Mouse (Mus musculus) retina, embryonic 14.5 days (tissue): Measurements from ENCODE around the gene 1190005I06Rik.
A peak's percentile ranks its signal among the peaks of the same experiment; 100 is the strongest.

Source experiments
- DNase-seq: peaks from one replicate; pipeline ENCODE4 v3.0.0-alpha.2; 2015; ENCODE audit warnings: low spot score

Gene 1190005I06Rik

DNA sequence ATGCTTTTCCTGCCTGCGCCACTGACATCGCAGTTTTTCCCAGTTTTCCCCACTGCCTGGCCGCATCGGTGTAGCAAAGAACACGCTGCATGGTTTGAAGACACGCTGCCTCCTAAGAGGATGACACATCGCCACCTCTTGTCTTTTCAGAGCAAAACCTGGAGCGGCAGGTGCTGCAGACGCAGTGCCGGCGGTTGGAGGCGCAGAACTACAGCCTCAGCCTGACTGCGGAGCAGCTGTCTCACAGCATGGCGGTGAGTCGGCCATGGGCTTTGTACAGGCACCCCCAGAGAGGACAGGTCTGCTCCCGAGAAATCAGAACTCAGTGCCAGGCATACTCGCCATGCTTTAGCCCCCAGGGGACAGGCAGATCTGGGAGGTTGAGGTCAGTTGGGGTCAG, 69.6 kb downstream of the 1190005I06Rik start:
- no peak for DNase-seq

DNA sequence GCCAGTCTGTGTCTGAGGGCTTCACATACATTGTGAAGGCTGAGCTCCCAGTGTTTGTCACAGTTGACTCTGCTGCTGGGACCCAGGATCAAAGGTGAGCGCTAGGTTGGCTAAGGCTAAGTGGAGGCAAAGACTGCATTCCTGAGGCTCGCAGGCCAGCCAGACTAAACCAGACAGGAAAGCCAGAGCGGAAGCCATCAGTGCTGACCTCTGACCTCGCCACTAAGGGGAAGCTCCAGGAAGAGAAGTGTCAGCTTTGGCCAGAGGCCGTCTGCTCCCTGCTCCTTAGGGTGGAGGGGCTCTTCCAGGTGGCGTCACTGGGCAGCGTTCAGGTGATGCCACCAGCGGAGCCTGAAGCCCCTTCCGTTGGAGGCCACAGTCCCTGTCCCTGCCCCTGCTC, 71.6 kb downstream of the 1190005I06Rik start:
- no peak for DNase-seq

DNA sequence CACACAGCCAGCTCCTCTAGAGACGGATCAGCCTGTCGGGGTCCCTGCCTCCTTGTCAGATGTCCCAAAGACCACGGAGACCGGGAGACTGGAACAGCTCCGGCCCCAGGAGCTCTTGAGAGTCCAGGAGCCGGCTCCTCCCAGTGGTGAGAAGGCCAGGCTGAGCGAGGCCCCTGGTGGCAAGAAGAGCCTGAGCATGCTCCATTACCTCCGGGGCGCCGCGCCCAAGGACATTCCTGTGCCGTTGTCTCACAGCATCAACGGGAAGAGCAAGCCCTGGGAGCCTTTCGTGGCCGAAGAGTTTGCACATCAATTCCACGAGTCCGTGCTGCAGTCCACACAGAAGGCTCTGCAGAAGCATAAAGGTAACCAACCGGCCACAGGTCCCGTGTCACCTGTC, 72.5 kb downstream of the 1190005I06Rik start:
- no peak for DNase-seq

DNA sequence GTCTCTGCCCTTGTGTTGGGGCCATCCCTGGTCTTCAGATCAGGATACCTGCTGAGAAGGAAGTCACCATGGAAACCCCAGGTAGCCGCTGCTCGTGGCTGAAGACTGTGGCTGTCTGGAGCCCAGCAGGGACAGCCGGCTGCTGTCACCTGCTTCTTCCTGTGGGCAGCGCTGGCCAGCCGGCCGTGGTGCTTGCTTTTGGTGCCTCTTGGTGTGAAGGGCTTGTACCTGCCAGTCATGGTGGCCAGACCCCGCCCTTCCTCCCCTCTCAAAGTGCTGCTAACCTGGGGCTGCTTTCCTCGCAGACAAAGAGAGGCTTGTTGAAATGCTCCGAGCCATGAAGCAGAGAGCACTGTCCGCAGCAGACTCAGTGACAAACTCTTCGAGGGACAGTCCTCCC, 73.6 kb downstream of the 1190005I06Rik start:
- no peak for DNase-seq

DNA sequence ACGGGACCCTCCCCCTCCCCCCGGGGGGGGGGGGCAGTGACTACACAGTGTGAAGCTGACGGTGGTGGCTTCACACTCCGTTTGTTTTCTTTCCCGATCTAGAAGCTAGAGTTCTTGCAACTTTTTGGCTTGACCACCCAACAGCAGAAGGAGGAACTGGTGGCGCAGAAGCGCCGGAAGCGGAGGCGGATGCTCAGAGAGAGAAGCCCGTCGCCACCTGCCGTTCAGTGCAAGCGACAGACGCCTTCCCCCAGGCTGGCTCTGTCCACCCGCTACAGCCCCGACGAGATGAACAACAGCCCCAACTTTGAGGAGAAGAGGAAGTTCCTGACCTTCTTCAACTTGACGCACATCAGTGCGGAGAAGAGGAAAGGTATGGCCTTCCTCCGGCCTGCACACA, 74.9 kb downstream of the 1190005I06Rik start:
- DNase-seq = no peak

DNA sequence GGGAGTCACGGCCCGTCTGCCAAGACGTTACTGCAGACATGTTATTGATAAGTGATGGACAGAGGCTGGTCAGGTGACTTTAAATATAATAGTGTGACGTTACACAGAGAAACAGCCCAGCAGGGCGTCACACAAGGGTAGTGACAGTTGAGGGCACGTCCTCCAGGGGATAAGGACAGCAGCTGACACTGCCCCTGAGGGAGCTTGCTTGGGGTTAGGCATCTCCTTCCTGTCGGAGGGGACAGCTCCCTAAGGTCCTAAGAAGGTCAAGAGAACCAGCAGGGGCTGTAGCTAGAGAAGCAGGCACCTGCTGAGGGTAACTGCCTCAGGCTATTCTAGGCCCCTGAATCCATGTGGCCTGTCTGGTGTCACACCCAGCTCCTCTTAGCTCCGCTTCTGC, 75.9 kb downstream of the 1190005I06Rik start:
- DNase-seq = no peak

DNA sequence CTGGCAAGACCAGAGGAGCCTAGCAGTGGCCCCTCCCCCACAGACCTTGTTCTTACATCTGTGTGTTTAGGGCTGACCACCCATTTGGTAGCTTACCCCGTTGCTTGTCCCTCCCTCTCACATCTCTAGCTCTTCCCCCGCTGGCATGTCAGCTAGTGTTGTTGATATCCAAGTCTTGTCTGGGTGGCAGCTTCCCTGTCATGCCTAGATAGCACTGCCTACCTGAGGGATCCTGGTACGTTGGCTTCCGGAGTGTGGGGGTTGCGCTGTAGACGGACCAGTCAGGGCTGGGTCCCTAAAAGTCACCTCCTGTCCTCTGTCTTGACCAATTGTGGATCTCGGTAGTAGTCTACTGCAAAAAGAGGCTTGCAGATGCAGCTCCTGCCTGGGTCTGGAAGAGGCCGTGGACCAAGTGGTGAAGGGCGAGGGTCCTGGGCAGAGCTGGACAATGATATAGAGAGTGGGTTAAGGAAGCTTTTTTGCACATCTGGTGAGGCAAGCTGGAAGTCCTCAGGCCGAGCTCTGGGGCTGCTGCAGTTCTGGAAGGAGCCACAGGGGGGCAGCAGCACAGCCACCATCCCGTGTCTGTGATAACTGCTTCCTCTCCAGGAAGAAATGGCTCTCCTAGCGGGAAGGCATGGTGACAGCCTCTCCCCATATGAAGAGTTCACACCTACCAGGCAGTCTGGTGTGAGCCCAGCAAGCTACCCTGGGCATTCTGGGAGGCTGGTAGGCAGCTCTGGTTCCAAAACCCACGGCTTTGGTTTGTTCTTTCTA, 77.3 kb downstream of the 1190005I06Rik start:
- DNase-seq = peak; percentile 91

DNA sequence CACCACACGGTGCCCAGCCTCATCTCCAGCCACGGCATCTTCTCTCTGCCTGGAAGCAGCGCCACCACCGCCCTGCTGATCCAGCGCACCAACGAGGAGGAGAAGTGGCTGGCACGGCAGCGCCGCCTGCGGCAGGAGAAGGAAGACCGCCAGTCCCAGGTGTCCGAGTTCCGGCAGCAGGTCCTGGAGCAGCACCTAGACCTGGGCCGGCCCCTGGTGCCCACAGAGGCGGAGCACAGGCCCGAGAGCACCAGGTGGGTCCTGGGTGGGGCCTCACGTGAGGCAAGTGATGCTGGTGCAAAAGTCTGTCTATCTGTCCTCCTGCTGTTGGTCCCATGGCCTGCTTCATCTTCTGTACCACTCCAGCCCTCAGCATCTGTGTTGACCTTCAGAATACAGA, 78.3 kb downstream of the 1190005I06Rik start:
- DNase-seq = no peak

DNA sequence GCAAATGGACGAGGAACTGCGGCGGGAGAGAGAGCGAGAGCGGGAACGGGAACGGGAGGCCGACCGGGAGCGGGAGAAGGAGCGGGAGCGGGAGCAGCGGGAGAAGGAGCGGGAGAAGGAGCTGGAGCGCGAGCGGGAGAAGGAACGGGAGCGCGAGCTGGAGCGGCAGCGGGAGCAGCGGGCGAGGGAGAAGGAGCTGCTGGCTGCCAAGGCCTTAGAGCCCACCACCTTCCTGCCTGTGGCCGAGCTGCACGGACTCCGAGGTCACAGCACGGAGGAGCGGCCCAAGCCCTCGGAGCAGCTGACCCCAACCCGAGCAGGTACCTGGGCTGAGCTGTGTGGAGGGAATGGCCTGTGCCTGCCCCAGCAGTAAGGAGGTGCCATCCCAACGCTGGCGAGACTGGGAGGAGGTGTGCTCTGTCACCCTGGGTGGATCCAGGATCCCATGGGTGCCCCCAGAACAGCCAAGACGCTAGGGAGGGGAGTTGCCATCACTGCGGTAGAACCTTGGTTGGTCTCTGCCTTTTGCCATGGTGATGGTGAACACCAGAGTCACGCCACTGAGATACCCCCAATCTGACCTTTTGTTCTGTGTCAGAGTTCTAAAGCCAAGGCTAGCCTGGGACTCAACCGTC, 79.2 kb downstream of the 1190005I06Rik start:
- no peak for DNase-seq

DNA sequence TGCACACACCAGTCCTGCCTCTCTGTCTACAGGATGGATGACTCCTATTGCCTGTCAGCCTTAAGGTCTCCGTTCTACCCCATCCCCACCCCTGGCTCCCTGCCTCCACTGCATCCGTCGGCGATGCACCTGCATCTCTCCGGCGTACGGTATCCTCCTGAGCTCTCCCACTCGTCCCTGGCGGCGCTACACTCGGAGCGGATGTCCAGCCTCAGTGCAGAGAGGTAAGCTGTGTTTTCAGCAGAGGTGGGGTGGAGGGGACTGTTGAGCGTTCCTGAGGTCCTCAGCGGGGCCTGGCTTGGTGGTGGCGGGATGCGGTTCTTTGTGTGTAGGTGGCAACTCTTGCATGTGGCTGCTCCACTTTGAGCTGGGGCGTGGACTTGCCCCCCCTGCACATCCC, 79.7 kb downstream of the 1190005I06Rik start:
- no peak for DNase-seq

DNA sequence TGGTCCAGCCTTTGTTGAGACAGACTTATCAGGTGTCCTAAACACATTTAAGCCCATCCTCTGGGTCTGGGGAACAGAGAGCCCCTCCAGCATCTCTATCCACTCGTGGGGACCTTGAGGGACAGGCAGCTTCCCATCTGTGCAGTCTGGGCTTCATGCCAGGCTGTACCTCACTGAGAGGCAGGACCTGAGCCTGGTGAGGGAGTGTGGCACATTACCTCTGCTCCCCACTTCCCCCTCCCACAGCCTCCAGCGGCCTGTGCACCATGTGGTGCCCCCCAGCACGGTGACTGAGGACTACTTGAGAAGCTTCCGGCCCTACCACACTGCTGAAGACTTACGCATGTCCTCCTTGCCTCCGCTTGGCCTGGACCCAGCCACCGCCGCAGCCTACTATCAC, 80.8 kb downstream of the 1190005I06Rik start:
- no peak for DNase-seq

DNA sequence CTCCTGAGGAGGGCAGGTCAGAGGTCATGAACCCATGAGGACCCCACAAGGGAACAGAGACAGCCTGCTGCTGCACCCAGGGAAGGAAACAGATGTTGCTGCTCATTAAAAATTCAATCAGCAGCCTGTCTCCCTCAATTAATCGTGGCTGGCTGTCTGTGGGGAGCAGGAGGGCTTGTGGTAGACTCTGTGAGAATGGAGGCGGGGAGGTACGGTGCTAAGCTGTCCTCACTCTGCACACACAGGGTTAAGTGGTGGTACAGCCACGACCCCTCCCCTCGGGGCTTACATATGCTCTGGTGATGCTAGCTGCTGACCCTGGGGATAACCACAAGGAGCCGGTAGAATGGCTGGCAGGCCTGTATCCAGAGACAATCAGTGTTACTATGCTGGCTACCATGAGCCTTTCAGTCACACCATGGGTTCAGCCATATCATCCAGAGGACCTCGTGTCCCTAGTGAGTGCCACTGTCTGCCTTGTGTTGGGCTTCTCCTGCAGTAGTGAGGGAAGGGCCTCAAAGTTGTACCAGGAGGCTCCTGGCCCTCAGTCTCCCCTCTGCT, 82.2 kb downstream of the 1190005I06Rik start:
- DNase-seq = peak; percentile 81

DNA sequence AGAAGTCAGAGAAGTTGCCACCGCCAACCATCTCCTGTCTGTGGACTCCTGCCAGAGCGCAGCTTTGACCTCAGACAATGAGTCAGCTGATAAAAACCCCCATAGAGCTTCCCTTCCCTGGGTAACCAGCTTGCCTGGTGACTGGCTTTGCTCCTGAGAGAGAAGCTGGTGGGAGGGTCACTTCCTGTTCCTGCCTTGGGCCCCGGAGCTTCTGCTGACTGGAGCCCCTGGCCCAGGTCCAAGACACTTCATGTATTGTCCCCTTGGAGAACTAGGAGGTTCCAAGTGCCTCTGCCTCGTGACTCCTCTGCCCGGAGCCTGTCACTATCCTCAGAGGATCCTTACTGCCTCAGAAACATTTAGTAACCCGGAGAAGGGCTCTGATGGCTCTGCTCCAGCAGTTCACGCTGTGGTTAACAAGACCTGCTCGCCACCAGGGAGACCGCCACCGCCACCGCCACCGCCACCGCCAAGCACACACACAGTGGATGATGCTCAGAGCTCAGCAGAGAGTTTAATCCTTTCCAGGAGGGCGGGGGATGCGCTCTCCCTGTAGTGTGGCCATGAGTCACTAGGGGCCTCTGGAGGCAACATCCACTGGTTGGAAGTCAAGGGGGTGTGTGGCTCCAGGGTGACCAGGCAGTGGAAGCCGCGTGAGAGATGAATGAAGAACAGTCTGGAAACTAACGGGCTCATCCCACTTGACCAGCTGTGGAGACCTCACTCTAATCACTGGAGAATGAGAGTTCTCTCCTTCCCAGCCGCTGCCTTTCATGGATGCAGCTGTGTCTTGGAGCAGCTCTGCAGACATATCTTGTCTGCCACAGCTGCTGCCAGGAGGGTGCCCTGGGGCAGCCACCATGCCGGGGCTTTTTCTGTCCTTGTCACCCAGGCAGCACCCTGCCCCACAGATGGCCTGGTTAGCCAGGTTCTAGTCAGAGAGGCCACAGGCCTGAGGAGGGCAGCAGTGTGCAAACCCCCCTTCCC, 83.3 kb downstream of the 1190005I06Rik start:
- DNase-seq = peak; percentile 75

DNA sequence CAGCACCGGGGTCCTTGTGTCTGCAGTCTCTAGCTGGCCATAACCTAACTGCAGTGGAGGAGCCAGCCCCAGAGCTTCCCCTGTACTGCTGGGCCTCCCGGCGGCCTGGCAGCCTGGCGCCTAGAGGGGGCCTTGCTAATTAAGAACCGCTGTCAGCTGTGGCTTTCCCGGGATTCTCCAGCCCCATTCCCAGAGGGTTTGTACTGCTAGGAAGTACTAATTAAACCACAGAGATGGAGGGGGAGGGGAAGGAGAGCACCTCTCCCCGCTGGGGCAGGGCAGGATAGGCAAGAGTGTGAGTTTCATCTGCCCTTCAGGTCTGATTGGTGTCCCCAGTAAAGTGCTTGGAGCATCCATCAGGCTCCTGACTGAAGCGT, 84.1 kb downstream of the 1190005I06Rik start:
- DNase-seq = peak; percentile 75

DNA sequence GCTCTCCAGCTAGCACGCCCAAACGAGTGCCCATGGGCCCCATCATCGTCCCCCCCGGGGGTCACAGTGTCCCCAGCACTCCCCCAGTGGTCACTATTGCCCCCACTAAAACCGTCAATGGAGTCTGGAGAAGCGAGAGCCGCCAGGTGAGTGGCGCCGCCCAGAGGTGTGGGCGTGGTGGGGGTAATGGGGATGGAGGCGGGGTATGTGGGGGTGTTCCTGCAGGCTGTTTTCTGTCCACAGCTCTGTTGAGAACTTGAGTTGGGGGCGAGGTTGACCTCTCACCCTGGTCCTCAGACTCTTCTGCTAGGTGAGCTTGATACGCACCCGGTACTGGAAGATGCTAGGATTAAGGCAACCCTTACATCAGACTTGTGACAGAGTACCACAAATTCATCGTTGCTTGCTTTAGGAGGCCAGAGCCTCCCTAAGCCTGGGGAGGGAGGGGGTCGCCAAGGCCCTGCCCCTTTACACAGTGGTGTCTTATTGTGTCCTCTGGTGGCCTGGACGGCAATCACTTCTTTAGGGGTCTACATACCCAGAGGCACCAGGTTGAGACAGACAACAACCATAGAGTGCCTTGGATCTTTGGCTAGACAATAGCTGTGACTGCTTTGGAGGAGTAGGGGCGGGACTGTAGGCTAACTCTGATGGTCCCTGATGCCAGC, 84.6 kb downstream of the 1190005I06Rik start:
- no peak for DNase-seq

DNA sequence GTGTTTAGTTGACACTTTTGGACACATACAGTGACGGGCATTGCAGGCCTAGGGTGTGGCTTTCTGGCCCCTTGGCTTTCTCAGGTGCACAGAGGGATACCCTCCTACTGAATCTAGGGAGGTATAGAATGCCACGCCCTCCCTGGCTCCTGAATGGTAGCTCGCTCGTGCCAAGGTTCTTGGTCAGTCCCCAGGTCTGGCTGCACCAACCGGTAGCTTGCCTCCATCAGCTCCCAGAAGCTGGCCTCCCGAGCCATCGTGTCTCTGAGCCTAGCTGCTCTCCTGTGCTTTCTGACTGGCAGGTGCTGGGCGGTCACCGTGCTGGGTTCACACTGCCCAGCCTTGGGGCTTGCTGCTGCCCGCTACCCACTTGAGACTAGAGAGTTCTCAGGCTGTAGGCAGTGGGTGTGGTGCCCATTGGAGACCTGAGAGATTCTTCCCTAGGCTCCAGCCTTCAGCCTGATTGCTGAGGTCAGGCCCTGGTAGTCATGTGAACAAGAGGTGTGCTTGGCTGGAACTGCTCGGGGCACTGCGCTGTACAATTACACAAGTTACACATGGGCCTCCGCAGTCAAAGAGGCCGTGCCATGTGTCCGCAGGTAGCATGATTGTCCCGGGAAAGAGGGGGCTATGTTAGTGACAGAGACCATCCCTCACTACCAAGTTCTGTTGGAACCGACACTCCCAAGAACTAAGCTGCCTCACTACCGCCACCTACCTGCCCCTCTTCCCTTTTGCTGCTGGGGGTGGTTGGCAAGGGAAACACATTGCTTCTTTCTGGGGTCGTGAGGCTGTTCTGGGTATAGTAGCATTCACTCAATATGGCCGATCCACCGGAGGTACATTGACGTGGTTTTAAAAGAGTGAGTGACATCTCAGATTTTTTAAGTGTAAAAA, 85.6 kb downstream of the 1190005I06Rik start:
- DNase-seq = no peak

DNA sequence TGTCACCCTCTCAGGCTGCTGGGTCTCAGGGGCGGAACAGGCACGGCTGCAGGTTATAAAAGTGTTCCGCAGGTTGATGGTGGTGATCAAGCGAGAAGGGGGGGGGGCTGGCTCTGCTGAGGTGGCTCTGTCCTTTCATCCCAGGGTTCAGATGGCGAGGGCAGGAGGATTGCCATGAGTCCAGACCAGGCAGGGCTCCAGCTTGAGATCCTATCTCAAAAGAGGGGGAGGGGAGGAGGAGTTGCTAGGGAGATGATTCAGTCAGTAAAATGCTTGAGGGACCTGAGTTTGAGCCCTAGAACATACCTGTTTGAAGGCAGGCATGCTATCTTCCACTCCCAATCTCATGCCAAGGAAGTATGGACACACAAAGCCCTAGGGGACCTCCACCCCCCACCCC, 86.9 kb downstream of the 1190005I06Rik start:
- no peak for DNase-seq

DNA sequence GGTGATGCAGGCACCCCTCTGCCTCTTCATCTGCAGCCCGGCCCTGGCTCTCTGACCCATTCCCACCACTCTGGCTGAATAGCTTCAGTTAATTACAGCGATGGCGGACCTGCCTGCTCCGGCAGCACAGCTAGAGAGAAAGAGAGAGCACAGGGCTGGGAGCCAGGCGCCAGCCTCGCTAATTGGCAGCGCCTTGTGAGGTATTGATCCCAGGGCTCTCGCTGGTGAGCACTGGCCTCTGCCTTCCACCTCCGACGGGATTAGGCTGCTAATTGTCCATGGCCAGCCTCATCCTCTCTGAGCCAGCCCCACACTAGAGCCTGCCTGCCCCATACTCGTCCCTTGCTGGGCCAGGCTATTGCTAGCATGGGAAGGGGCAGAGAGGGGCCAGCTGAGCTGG, 87.8 kb downstream of the 1190005I06Rik start:
- DNase-seq = peak; percentile 82
